24 mouse cellular contexts compared by ENCODE assay signal in genomic region chr14:104423688-104424470, GRCm38 (mm10). TPM values are rescaled to one million over a fixed set of nuclear protein-coding genes. Genes with fewer than 3 reads are reported as not detected.
DNase-seq lines count a peak whose midpoint lies in the region; ATAC-seq lines count a peak whose summit lies in the region.
"Had no signal": no experiment of that assay in that cellular context is flagged by ENCODE, and none has a peak within 500 bp of the region (broad histone marks: within the 10 kb centered on the region; RNA-seq: fewer than 3 reads in every experiment).

No protein-coding gene starts in this region.

- no peak overlapping the region for H3K27ac ChIP-seq in hindbrain, embryonic 12.5 days
- no peak overlapping the region for H3K27ac ChIP-seq in hindbrain, embryonic 10.5 days
- no peak overlapping the region for H3K27ac ChIP-seq in neural tube, embryonic 14.5 days (ENCODE audit: low read depth, low read length)
- H3K27ac ChIP-seq in neural tube, embryonic 15.5 days (replicated peaks) = no peak overlapping the region
- H3K27ac ChIP-seq in hindbrain, embryonic 16.5 days (ENCODE audit: low read depth, low read length) = no peak overlapping the region
- H3K27ac ChIP-seq in intestine, embryonic 15.5 days = no peak overlapping the region
- H3K27ac ChIP-seq: embryonic facial prominence, embryonic 15.5 days; kidney, postnatal 0 days; limb, embryonic 10.5 days; liver, embryonic 15.5 days; lung, embryonic 15.5 days; stomach, embryonic 15.5 days had no signal

- H3K9me3 ChIP-seq in hindbrain, embryonic 12.5 days (replicated peaks) = no peaks in the 10 kb centered on the region
- no peaks in the 10 kb centered on the region for H3K9me3 ChIP-seq in hindbrain, embryonic 10.5 days
- no peaks in the 10 kb centered on the region for H3K9me3 ChIP-seq in neural tube, embryonic 14.5 days (ENCODE audit: control insufficient read depth, low read length)
- no peaks in the 10 kb centered on the region for H3K9me3 ChIP-seq in neural tube, embryonic 15.5 days (replicated peaks)
- H3K9me3 ChIP-seq in hindbrain, embryonic 16.5 days (ENCODE audit: control insufficient read depth, low read length) = no peaks in the 10 kb centered on the region
- H3K9me3 ChIP-seq in intestine, embryonic 15.5 days = no peaks in the 10 kb centered on the region
- H3K9me3 ChIP-seq: embryonic facial prominence, embryonic 15.5 days; limb, embryonic 10.5 days; liver, embryonic 15.5 days; lung, embryonic 15.5 days; stomach, embryonic 15.5 days had no signal

- H3K36me3 ChIP-seq in hindbrain, embryonic 12.5 days = no peaks in the 10 kb centered on the region
- no peaks in the 10 kb centered on the region for H3K36me3 ChIP-seq in hindbrain, embryonic 10.5 days
- H3K36me3 ChIP-seq in neural tube, embryonic 14.5 days (ENCODE audit: control insufficient read depth, insufficient read depth, low read length) = no peaks in the 10 kb centered on the region
- no peaks in the 10 kb centered on the region for H3K36me3 ChIP-seq in neural tube, embryonic 15.5 days
- no peaks in the 10 kb centered on the region for H3K36me3 ChIP-seq in hindbrain, embryonic 16.5 days (ENCODE audit: control insufficient read depth, insufficient read depth, low read length)
- no peaks in the 10 kb centered on the region for H3K36me3 ChIP-seq in intestine, embryonic 15.5 days
- H3K36me3 ChIP-seq: embryonic facial prominence, embryonic 15.5 days; limb, embryonic 10.5 days; liver, embryonic 15.5 days; lung, embryonic 15.5 days; stomach, embryonic 15.5 days had no signal

- H3K4me3 ChIP-seq in hindbrain, embryonic 12.5 days = no peak overlapping the region
- H3K4me3 ChIP-seq in hindbrain, embryonic 10.5 days = no peak overlapping the region
- H3K4me3 ChIP-seq in neural tube, embryonic 14.5 days (ENCODE audit: low read depth, low read length) = no peak overlapping the region
- H3K4me3 ChIP-seq in neural tube, embryonic 15.5 days (replicated peaks) = no peak overlapping the region
- no peak overlapping the region for H3K4me3 ChIP-seq in hindbrain, embryonic 16.5 days (ENCODE audit: low read length)
- H3K4me3 ChIP-seq in intestine, embryonic 15.5 days (replicated peaks) = no peak overlapping the region
- H3K4me3 ChIP-seq: embryonic facial prominence, embryonic 15.5 days; limb, embryonic 10.5 days; liver, embryonic 15.5 days; lung, embryonic 15.5 days; myocyte; stomach, embryonic 15.5 days had no signal

- H3K9ac ChIP-seq in hindbrain, embryonic 12.5 days = no peak overlapping the region
- H3K9ac ChIP-seq in neural tube, embryonic 14.5 days (replicated peaks; ENCODE audit: low read depth, low read length) = no peak overlapping the region
- no peak overlapping the region for H3K9ac ChIP-seq in neural tube, embryonic 15.5 days (replicated peaks)
- H3K9ac ChIP-seq in hindbrain, embryonic 16.5 days (ENCODE audit: low read depth, low read length) = no peak overlapping the region
- H3K9ac ChIP-seq in intestine, embryonic 15.5 days = no peak overlapping the region
- H3K9ac ChIP-seq: embryonic facial prominence, embryonic 15.5 days; liver, embryonic 15.5 days; lung, embryonic 15.5 days; stomach, embryonic 15.5 days had no signal

- WGBS in hindbrain, embryonic 12.5 days = 64% methylated on average over 14 of the region's 14 CpGs
- WGBS in hindbrain, embryonic 10.5 days = 73% methylated on average over 14 of the region's 14 CpGs
- WGBS in neural tube, embryonic 14.5 days = 29% methylated on average over 14 of the region's 14 CpGs
- WGBS in neural tube, embryonic 15.5 days = 33% methylated on average over 14 of the region's 14 CpGs
- 37% methylated on average over 14 of the region's 14 CpGs for WGBS in hindbrain, embryonic 16.5 days
- WGBS in intestine, embryonic 15.5 days = 70% methylated on average over 14 of the region's 14 CpGs

- H3K4me2 ChIP-seq in hindbrain, embryonic 12.5 days (replicated peaks) = no peak overlapping the region
- no peak overlapping the region for H3K4me2 ChIP-seq in neural tube, embryonic 14.5 days (ENCODE audit: low read depth, low read length)
- no peak overlapping the region for H3K4me2 ChIP-seq in neural tube, embryonic 15.5 days
- no peak overlapping the region; the same call in 1 of the 2 replicates for H3K4me2 ChIP-seq in hindbrain, embryonic 16.5 days (ENCODE audit: low read length)
- no peak overlapping the region for H3K4me2 ChIP-seq in intestine, embryonic 15.5 days (replicated peaks)
- H3K4me2 ChIP-seq: embryonic facial prominence, embryonic 15.5 days; liver, embryonic 15.5 days; lung, embryonic 15.5 days; stomach, embryonic 15.5 days had no signal

- no peaks in the 10 kb centered on the region for H3K4me1 ChIP-seq in hindbrain, embryonic 12.5 days
- no peaks in the 10 kb centered on the region; the same call in 1 of the 2 replicates for H3K4me1 ChIP-seq in hindbrain, embryonic 10.5 days (replicated peaks)
- peaks cover 6% of the 10 kb centered on the region; the same call in 1 of the 2 replicates for H3K4me1 ChIP-seq in neural tube, embryonic 14.5 days (ENCODE audit: control insufficient read depth, insufficient read depth, low read length)
- no peaks in the 10 kb centered on the region; the same call in none of the 2 replicates for H3K4me1 ChIP-seq in neural tube, embryonic 15.5 days
- H3K4me1 ChIP-seq in hindbrain, embryonic 16.5 days (ENCODE audit: control insufficient read depth, insufficient read depth, low read depth, low read length) = no peaks in the 10 kb centered on the region; the same call in 1 of the 2 replicates
- no peaks in the 10 kb centered on the region for H3K4me1 ChIP-seq in intestine, embryonic 15.5 days (replicated peaks)
- H3K4me1 ChIP-seq: embryonic facial prominence, embryonic 15.5 days; limb, embryonic 10.5 days; liver, embryonic 15.5 days; lung, embryonic 15.5 days; stomach, embryonic 15.5 days had no signal

- no peak for DNase-seq in hindbrain, embryonic 10.5 days (ENCODE audit: low spot score)
- DNase-seq in layer of hippocampus, postnatal 10 days (ENCODE audit: low spot score in 2 of 2) = no peak
- DNase-seq: adrenal gland, adult 2 months; cerebellum, adult 8-10 months; kidney, adult 2 months; layer of hippocampus, adult 9-11 months; liver; lung, postnatal 4 days; thymus, postnatal 25 days had no signal

- 0 out of 2 replicates have a peak, but pooled peaks have one; percentile 40 for ATAC-seq in hindbrain, embryonic 12.5 days (ENCODE audit: low FRiP score)
- 0 out of 2 replicates have a peak, but pooled peaks have one; percentile 38 for ATAC-seq in neural tube, embryonic 14.5 days (ENCODE audit: low read depth)
- no peak for ATAC-seq in neural tube, embryonic 15.5 days (ENCODE audit: low FRiP score)
- peak; percentile 40; the same call in 1 of the 2 replicates for ATAC-seq in hindbrain, embryonic 16.5 days
- ATAC-seq in intestine, embryonic 15.5 days = no peak
- ATAC-seq: inflammation-experienced regulatory T-cells, adult 6 months had no signal

- no peaks in the 10 kb centered on the region for H3K27me3 ChIP-seq in hindbrain, embryonic 12.5 days
- no peaks in the 10 kb centered on the region for H3K27me3 ChIP-seq in hindbrain, embryonic 10.5 days (ENCODE audit: insufficient read depth, poor library complexity, severe bottlenecking)
- H3K27me3 ChIP-seq in neural tube, embryonic 14.5 days (ENCODE audit: control insufficient read depth, insufficient read depth, low read length) = no peaks in the 10 kb centered on the region; the same call in 1 of the 2 replicates
- H3K27me3 ChIP-seq in neural tube, embryonic 15.5 days (replicated peaks) = no peaks in the 10 kb centered on the region; the same call in 1 of the 2 replicates
- no peaks in the 10 kb centered on the region for H3K27me3 ChIP-seq in hindbrain, embryonic 16.5 days (replicated peaks; ENCODE audit: control insufficient read depth, insufficient read depth, low read length)
- H3K27me3 ChIP-seq in intestine, embryonic 15.5 days (replicated peaks) = no peaks in the 10 kb centered on the region
- H3K27me3 ChIP-seq: embryonic facial prominence, embryonic 15.5 days; liver, embryonic 15.5 days; lung, embryonic 15.5 days; stomach, embryonic 15.5 days had no signal

RNA-seq across cellular contexts. Expression of gene Pou4f1, which starts 43.9 kb away (rescaled TPM):
- 53.0 and 67.1 TPM in 2 replicates for polyA plus RNA-seq in hindbrain, embryonic 12.5 days (2016; fragmentation: Nextera tagmentation; extraction: Ambion mirVana)
- polyA plus RNA-seq in hindbrain, embryonic 10.5 days (2016; fragmentation: Nextera tagmentation; extraction: Ambion mirVana) = 26.6 and 40.7 TPM in 2 replicates
- polyA plus RNA-seq in neural tube, embryonic 14.5 days (2014; fragmentation: Nextera tagmentation; extraction: Ambion mirVana) = 84.2 and 87.9 TPM in 2 replicates
- 58.7 and 73.4 TPM in 2 replicates for polyA plus RNA-seq in neural tube, embryonic 15.5 days (2015; fragmentation: Nextera tagmentation; extraction: Ambion mirVana)
- 33.4 and 34.8 TPM in 2 replicates for polyA plus RNA-seq in hindbrain, embryonic 16.5 days (2015; fragmentation: Nextera tagmentation; extraction: Ambion mirVana)
- polyA plus RNA-seq in intestine, embryonic 15.5 days (2015; fragmentation: Nextera tagmentation; extraction: Ambion mirVana) = 0.24 and 0.34 TPM in 2 replicates
- not detected for total RNA-seq in layer of hippocampus, postnatal 10 days (2021)
- total RNA-seq: common myeloid progenitor, adult 5-6 weeks; heart, postnatal 25 days had no signal
- polyA plus RNA-seq: kidney, adult 2 months had no signal

Comparison
In these comparisons a context has a peak if more than half of its experiments do, and no peak if none do; other contexts are left out.
1. ATAC-seq: peak in hindbrain, embryonic 12.5 days (single experiment), neural tube, embryonic 14.5 days (single experiment) and hindbrain, embryonic 16.5 days (single experiment); none in neural tube, embryonic 15.5 days (single experiment) and intestine, embryonic 15.5 days (single experiment).
2. RNA of gene Pou4f1, which starts 43.9 kb away (polyA plus RNA-seq): 84.2 to 87.9 TPM in neural tube, embryonic 14.5 days, 58.7 to 73.4 TPM in neural tube, embryonic 15.5 days, 53.0 to 67.1 TPM in hindbrain, embryonic 12.5 days, 33.4 to 34.8 TPM in hindbrain, embryonic 16.5 days and 26.6 to 40.7 TPM in hindbrain, embryonic 10.5 days; 0.24 to 0.34 TPM in intestine, embryonic 15.5 days; every median in the first group is over 10 times any median in the second.